Mouse (Mus musculus): ENCODE measurements around the gene Ccdc144b. TPM values are rescaled to one million over a fixed set of nuclear protein-coding genes. Genes with fewer than 3 reads are reported as not detected.

Gene Ccdc144b
- polyA plus RNA-seq, 1 experiment from 2014 or later = not detected

GRCm38 (mm10) chr3:35962967-35963366 is 90.4 kb downstream of the Ccdc144b start:
- no peak for DNase-seq
- H3K4me1 ChIP-seq (ENCODE audit: control insufficient read depth, insufficient read depth, low read length) = no peaks in the 10 kb centered on the region
- H3K4me3 ChIP-seq (replicated peaks; ENCODE audit: low read depth, low read length) = no peak overlapping the region
- no peak overlapping the region for H3K27ac ChIP-seq (replicated peaks; ENCODE audit: low read depth, low read length)
- no peaks in the 10 kb centered on the region for H3K9me3 ChIP-seq (ENCODE audit: control insufficient read depth, low read length)
- no peak for ATAC-seq (ENCODE audit: low FRiP score, low TSS enrichment)
- no peaks in the 10 kb centered on the region for H3K27me3 ChIP-seq (ENCODE audit: control insufficient read depth, insufficient read depth, low read length)
- no peak overlapping the region for H3K9ac ChIP-seq (replicated peaks; ENCODE audit: low read length)
- WGBS = 92% methylated on average over 5 of the region's 5 CpGs
- peaks cover 63% of the 10 kb centered on the region for H3K36me3 ChIP-seq (ENCODE audit: control insufficient read depth, insufficient read depth, low read length)
- no peak overlapping the region for H3K4me2 ChIP-seq (ENCODE audit: low read length)

Other genes starting within 250 kb of the Ccdc144b start
- 105 and 107 TPM in 2 replicates for gene Dcun1d1, start 116.1 kb downstream of the Ccdc144b start, polyA plus RNA-seq (2014; fragmentation: Nextera tagmentation; extraction: Ambion mirVana)
- gene Mccc1, start 52.9 kb downstream of the Ccdc144b start, polyA plus RNA-seq (2014; fragmentation: Nextera tagmentation; extraction: Ambion mirVana) = 20.1 and 25.7 TPM in 2 replicates
- 76.1 and 96.8 TPM in 2 replicates for gene Acad9, start 12.4 kb upstream of the Ccdc144b start, polyA plus RNA-seq (2014; fragmentation: Nextera tagmentation; extraction: Ambion mirVana)
- gene D3Ertd254e, start 97.5 kb upstream of the Ccdc144b start, polyA plus RNA-seq (2014; fragmentation: Nextera tagmentation; extraction: Ambion mirVana) = 15.8 and 21.3 TPM in 2 replicates
- 1.2 and 2.0 TPM in 2 replicates for gene Qrfpr, start 168.8 kb upstream of the Ccdc144b start, polyA plus RNA-seq (2014; fragmentation: Nextera tagmentation; extraction: Ambion mirVana)

Measured in midbrain, embryonic 14.5 days (tissue).